In the genomic region with DNA sequence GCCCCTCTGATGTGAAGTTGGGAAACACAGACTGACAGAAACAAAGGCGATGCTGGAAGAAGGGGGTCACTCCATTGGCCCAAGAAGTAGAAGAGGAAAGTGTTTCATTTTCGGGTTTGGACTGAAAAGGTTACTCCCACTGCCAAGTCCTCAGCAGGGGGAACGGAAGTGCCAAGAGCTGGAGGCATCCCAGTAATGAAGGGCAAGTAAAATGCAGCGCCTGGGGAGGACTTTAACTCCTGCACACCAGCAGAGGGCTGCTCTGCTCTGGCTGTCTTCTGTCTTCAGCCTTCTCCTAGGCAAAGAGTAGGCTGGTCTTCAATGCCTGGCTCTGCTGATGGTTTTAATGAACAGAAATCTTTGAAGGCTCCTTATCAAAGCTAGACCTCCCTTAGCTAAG, we compare ENCODE assay signal across 10 mouse cellular contexts.
DNase-seq lines count a peak whose midpoint lies in the region; ATAC-seq and TF ChIP-seq lines count a peak whose summit lies in the region.
"Had no signal": no experiment of that assay in that cellular context is flagged by ENCODE, and none has a peak within 500 bp of the region (broad histone marks: within the 10 kb centered on the region; RNA-seq: fewer than 3 reads in every experiment).

No protein-coding gene starts in this region.

- 0 out of 2 replicates have a peak, but pooled peaks cover 5% of the 10 kb centered on the region for H3K4me1 ChIP-seq in limb, embryonic 14.5 days (ENCODE audit: control insufficient read depth, insufficient read depth, low read length)
- H3K4me1 ChIP-seq in limb, embryonic 10.5 days: no peaks in the 10 kb centered on the region
- H3K4me1 ChIP-seq: forebrain, embryonic 15.5 days had no signal

- no peak for TF ChIP-seq POLR2A in limb, embryonic 14.5 days (IDR thresholded peaks at IDR 0.05; ENCODE audit: borderline replicate concordance, extremely low read depth, insufficient read depth, insufficient read length)

- H3K4me3 ChIP-seq in limb, embryonic 14.5 days (replicated peaks; ENCODE audit: low read length): no peak overlapping the region
- no peak overlapping the region for H3K4me3 ChIP-seq in limb, embryonic 10.5 days
- H3K4me3 ChIP-seq: forebrain, embryonic 15.5 days had no signal

- H3K9ac ChIP-seq in limb, embryonic 14.5 days (ENCODE audit: low read depth, low read length, severe bottlenecking): no peak overlapping the region
- H3K9ac ChIP-seq: forebrain, embryonic 15.5 days had no signal

- H3K36me3 ChIP-seq in limb, embryonic 14.5 days (ENCODE audit: control insufficient read depth, insufficient read depth, low read length): no peaks in the 10 kb centered on the region
- no peaks in the 10 kb centered on the region for H3K36me3 ChIP-seq in limb, embryonic 10.5 days
- H3K36me3 ChIP-seq: forebrain, embryonic 15.5 days had no signal

- H3K4me2 ChIP-seq in limb, embryonic 14.5 days (replicated peaks; ENCODE audit: low read depth, low read length, severe bottlenecking): no peak overlapping the region
- H3K4me2 ChIP-seq: forebrain, embryonic 15.5 days had no signal

- no peak overlapping the region for H3K27ac ChIP-seq in limb, embryonic 14.5 days (replicated peaks; ENCODE audit: low read depth, low read length)
- H3K27ac ChIP-seq in limb, embryonic 10.5 days: no peak overlapping the region
- H3K27ac ChIP-seq: forebrain, embryonic 15.5 days had no signal

- peak; percentile 31 for DNase-seq in cerebellum, adult 11 months
- DNase-seq in limb, embryonic 14.5 days (ENCODE audit: low spot score): peak; percentile 15
- DNase-seq in limb, embryonic 10.5 days (ENCODE audit: low spot score): no peak
- peak; percentile 49 for DNase-seq in cerebellum, adult 9-10 months
- peak; percentile 5 to 16 for DNase-seq in left cerebral cortex, postnatal 14 days (ENCODE audit: low spot score in 2 of 2)
- DNase-seq in kidney, adult 18-20 months: no peak
- DNase-seq: kidney, postnatal 36 days had no signal

- no peaks in the 10 kb centered on the region for H3K9me3 ChIP-seq in limb, embryonic 14.5 days (ENCODE audit: control insufficient read depth, low read length)
- H3K9me3 ChIP-seq in limb, embryonic 10.5 days (replicated peaks): no peaks in the 10 kb centered on the region
- H3K9me3 ChIP-seq: forebrain, embryonic 15.5 days had no signal

- WGBS in limb, embryonic 14.5 days: 45% methylated on average over 4 of the region's 4 CpGs
- WGBS in limb, embryonic 10.5 days: 69% methylated on average over 4 of the region's 4 CpGs

- ATAC-seq in cerebellum, adult (ENCODE audit: insufficient number of reproducible peaks, low FRiP score, low TSS enrichment): no peak; the same call in 1 of the 2 replicates
- no peak for ATAC-seq in limb, embryonic 14.5 days (ENCODE audit: low FRiP score, low read depth)
- no peak for ATAC-seq in megakaryocyte, adult 5-6 weeks (ENCODE audit: poor library complexity, severe bottlenecking)
- ATAC-seq: forebrain, embryonic 15.5 days had no signal

- intact Hi-C loops in left cerebral cortex, postnatal 14 days (cut with DNase I): no loop called here

- no peaks in the 10 kb centered on the region for H3K27me3 ChIP-seq in limb, embryonic 14.5 days (ENCODE audit: control insufficient read depth, insufficient read depth, low read length)
- H3K27me3 ChIP-seq in limb, embryonic 10.5 days (ENCODE audit: low read depth, poor library complexity, severe bottlenecking): no peaks in the 10 kb centered on the region
- H3K27me3 ChIP-seq: forebrain, embryonic 15.5 days had no signal

Comparison
In these comparisons a context has a peak if more than half of its experiments do, and no peak if none do; other contexts are left out.
1. DNase-seq: peak in cerebellum, adult 11 months (single experiment), limb, embryonic 14.5 days (single experiment), cerebellum, adult 9-10 months (single experiment) and left cerebral cortex, postnatal 14 days (2 of 2); none in limb, embryonic 10.5 days (single experiment) and kidney, adult 18-20 months (single experiment).